Comparison of ENCODE assay signal across 16 mouse cellular contexts in genomic region chr11:103951106-103951505, GRCm38 (mm10). TPM values are rescaled to one million over a fixed set of nuclear protein-coding genes. Genes with fewer than 3 reads are reported as not detected.
A peak's percentile ranks its signal among the peaks of the same experiment; 100 is the strongest.
DNase-seq lines count a peak whose midpoint lies in the region; ATAC-seq and TF ChIP-seq lines count a peak whose summit lies in the region.
"Had no signal": no experiment of that assay in that cellular context is flagged by ENCODE, and none has a peak within 500 bp of the region (broad histone marks: within the 10 kb centered on the region; RNA-seq: fewer than 3 reads in every experiment).

No protein-coding gene starts in this region.

- ATAC-seq in frontal cortex, adult (ENCODE audit: low TSS enrichment), result 0 out of 2 replicates have a peak, but pooled peaks have one; percentile 33
- no peak for ATAC-seq in liver, embryonic 13.5 days (ENCODE audit: low read depth)
- ATAC-seq in liver, postnatal 0 days, result no peak
- no peak for ATAC-seq in forebrain, embryonic 15.5 days (replicated peaks)
- ATAC-seq: forebrain, postnatal 0 days; intestine, embryonic 16.5 days; lung, postnatal 0 days had no signal

- H3K9me3 ChIP-seq in liver, embryonic 13.5 days (replicated peaks), result no peaks in the 10 kb centered on the region
- no peaks in the 10 kb centered on the region for H3K9me3 ChIP-seq in liver, postnatal 0 days (ENCODE audit: low read length)
- no peaks in the 10 kb centered on the region for H3K9me3 ChIP-seq in forebrain, embryonic 15.5 days

- peak overlapping the region; percentile 17; the same call in 1 of the 2 replicates for H3K9ac ChIP-seq in liver, embryonic 13.5 days
- no peak overlapping the region for H3K9ac ChIP-seq in liver, postnatal 0 days (replicated peaks)
- no peak overlapping the region for H3K9ac ChIP-seq in forebrain, embryonic 15.5 days (replicated peaks)
- H3K9ac ChIP-seq: forebrain, postnatal 0 days had no signal

- TF ChIP-seq CTCF in liver, postnatal 0 days (IDR thresholded peaks at IDR 0.05; ENCODE audit: low read depth), result no peak
- TF ChIP-seq CTCF in gastrocnemius, adult 2 months (IDR thresholded peaks at IDR 0.05), result no peak

- H3K4me1 ChIP-seq in liver, embryonic 13.5 days (replicated peaks), result peaks cover 38% of the 10 kb centered on the region
- peaks cover 12% of the 10 kb centered on the region for H3K4me1 ChIP-seq in liver, postnatal 0 days (ENCODE audit: insufficient read depth)
- H3K4me1 ChIP-seq in forebrain, embryonic 15.5 days, result peaks cover 22% of the 10 kb centered on the region

- no peak overlapping the region for H3K4me3 ChIP-seq in liver, embryonic 13.5 days (replicated peaks)
- no peak overlapping the region for H3K4me3 ChIP-seq in liver, postnatal 0 days (ENCODE audit: low read depth, low read length)
- no peak overlapping the region for H3K4me3 ChIP-seq in forebrain, embryonic 15.5 days
- H3K4me3 ChIP-seq in gastrocnemius, adult 2 months, result no peak overlapping the region

- no peaks in the 10 kb centered on the region for H3K27me3 ChIP-seq in liver, embryonic 13.5 days
- H3K27me3 ChIP-seq in liver, postnatal 0 days (ENCODE audit: insufficient read depth, low read length), result no peaks in the 10 kb centered on the region
- H3K27me3 ChIP-seq in forebrain, embryonic 15.5 days, result no peaks in the 10 kb centered on the region

- no peak overlapping the region for H3K27ac ChIP-seq in liver, embryonic 13.5 days
- H3K27ac ChIP-seq in liver, postnatal 0 days (ENCODE audit: low read depth), result no peak overlapping the region
- H3K27ac ChIP-seq in forebrain, embryonic 15.5 days (replicated peaks), result no peak overlapping the region
- no peak overlapping the region for H3K27ac ChIP-seq in gastrocnemius, adult 2 months
- H3K27ac ChIP-seq: kidney, postnatal 0 days had no signal

- DNase-seq in frontal cortex, adult 2 months (ENCODE audit: extremely low spot score in 1 of 2, low spot score in 1 of 2), result no peak
- no peak for DNase-seq in liver, embryonic 13.5 days
- no peak for DNase-seq in liver, postnatal 0 days
- peak; percentile 23 for DNase-seq in 416B (ENCODE audit: low read depth)
- DNase-seq in brain, adult 2 months (ENCODE audit: low read depth, low spot score), result peak; percentile 63
- DNase-seq in gastrocnemius, adult 2 months, result no peak
- DNase-seq: adrenal gland, postnatal 25 days; cerebellum, postnatal 14 days; forebrain, postnatal 0 days; gastrocnemius, postnatal 14 days; heart, postnatal 4 days had no signal

- intact Hi-C loops in gastrocnemius, adult 2 months (cut with DNase I), result no loop called here

- 68% methylated on average over 7 of the region's 7 CpGs for WGBS in liver, embryonic 13.5 days (ENCODE audit: insufficient replicate concordance)
- WGBS in liver, postnatal 0 days (ENCODE audit: insufficient replicate concordance), result 76% methylated on average over 7 of the region's 7 CpGs
- 79% methylated on average over 7 of the region's 7 CpGs for WGBS in forebrain, embryonic 15.5 days

- 0 out of 2 replicates have a peak overlapping the region, but pooled peaks have one; percentile 89 for H3K4me2 ChIP-seq in liver, embryonic 13.5 days
- H3K4me2 ChIP-seq in liver, postnatal 0 days (ENCODE audit: low read depth, low read length), result no peak overlapping the region
- H3K4me2 ChIP-seq in forebrain, embryonic 15.5 days (replicated peaks), result no peak overlapping the region

- peaks cover 4% of the 10 kb centered on the region; the same call in 1 of the 2 replicates for H3K36me3 ChIP-seq in liver, embryonic 13.5 days
- no peaks in the 10 kb centered on the region for H3K36me3 ChIP-seq in liver, postnatal 0 days (replicated peaks; ENCODE audit: insufficient read depth, low read length)
- no peaks in the 10 kb centered on the region; the same call in 1 of the 2 replicates for H3K36me3 ChIP-seq in forebrain, embryonic 15.5 days

- TF ChIP-seq EP300 in liver, postnatal 0 days (IDR thresholded peaks at IDR 0.05; ENCODE audit: low read depth), result no peak

RNA-seq across cellular contexts. Expression of gene Nsf, which starts 2.8 kb away (rescaled TPM):
- polyA plus RNA-seq in frontal cortex, adult 2 months (2012; rRNA removed), result 464 and 504 TPM in 2 replicates
- 29.6 and 37.5 TPM in 2 replicates for polyA plus RNA-seq in liver, embryonic 13.5 days (2015; fragmentation: Nextera tagmentation; extraction: Ambion mirVana)
- 14.8 and 16.0 TPM in 2 replicates for polyA plus RNA-seq in liver, postnatal 0 days (2015; fragmentation: Nextera tagmentation; extraction: Ambion mirVana)
- 94.5 and 94.7 TPM in 2 replicates for polyA plus RNA-seq in forebrain, embryonic 15.5 days (2015; fragmentation: Nextera tagmentation; extraction: Ambion mirVana)
- total RNA-seq in gastrocnemius, adult 2 months (2021), result 10 to 100 TPM; 20.0 to 24.6 TPM

RNA-seq across cellular contexts. Expression of gene Arf2, which starts 15.4 kb away (rescaled TPM):
- polyA plus RNA-seq in frontal cortex, adult 2 months (2012; rRNA removed), result 48.1 and 49.8 TPM in 2 replicates
- polyA plus RNA-seq in liver, embryonic 13.5 days (2015; fragmentation: Nextera tagmentation; extraction: Ambion mirVana), result 21.3 and 24.1 TPM in 2 replicates
- polyA plus RNA-seq in liver, postnatal 0 days (2015; fragmentation: Nextera tagmentation; extraction: Ambion mirVana), result 14.6 and 15.1 TPM in 2 replicates
- 163 and 175 TPM in 2 replicates for polyA plus RNA-seq in forebrain, embryonic 15.5 days (2015; fragmentation: Nextera tagmentation; extraction: Ambion mirVana)
- total RNA-seq in gastrocnemius, adult 2 months (2021), result 10 to 100 TPM; 14.3 to 23.3 TPM

Comparison
In these comparisons a context has a peak if more than half of its experiments do, and no peak if none do; other contexts are left out.
1. DNase-seq: peak in 416B (single experiment) and brain, adult 2 months (single experiment); none in frontal cortex, adult 2 months (0 of 2), liver, embryonic 13.5 days (single experiment), liver, postnatal 0 days (single experiment) and gastrocnemius, adult 2 months (single experiment).